ENCODE assay signal across 9 mouse cellular contexts in genomic region chr10:120872483-120872862, GRCm38 (mm10). TPM values are rescaled to one million over a fixed set of nuclear protein-coding genes. Genes with fewer than 3 reads are reported as not detected.
DNase-seq lines count a peak whose midpoint lies in the region; ATAC-seq and TF ChIP-seq lines count a peak whose summit lies in the region.
"Had no signal": no experiment of that assay in that cellular context is flagged by ENCODE, and none has a peak within 500 bp of the region (broad histone marks: within the 10 kb centered on the region; RNA-seq: fewer than 3 reads in every experiment).

No protein-coding gene starts in this region.

- intact Hi-C loops in gastrocnemius, adult 2 months (cut with DNase I): no loop called here
- intact Hi-C loops in gastrocnemius, postnatal 36 days (cut with DNase I): loop anchor here (10.0 kb wide), 1 partner anchor 288 kb away; no protein-coding TSS in a partner anchor

- H3K9me3 ChIP-seq in embryonic facial prominence, embryonic 15.5 days (replicated peaks): no peaks in the 10 kb centered on the region
- H3K9me3 ChIP-seq in hindbrain, embryonic 11.5 days (ENCODE audit: control insufficient read depth, low read length): no peaks in the 10 kb centered on the region
- no peaks in the 10 kb centered on the region for H3K9me3 ChIP-seq in midbrain, embryonic 11.5 days (ENCODE audit: control insufficient read depth, low read length)

- WGBS in embryonic facial prominence, embryonic 15.5 days: 8% methylated on average over 13 of the region's 13 CpGs
- 30% methylated on average over 13 of the region's 13 CpGs for WGBS in hindbrain, embryonic 11.5 days
- WGBS in midbrain, embryonic 11.5 days: 28% methylated on average over 13 of the region's 13 CpGs

- DNase-seq in gastrocnemius, adult 2 months: peak; percentile 31
- DNase-seq in gastrocnemius, postnatal 36 days: no peak
- DNase-seq in adrenal gland, postnatal 10 days: peak; percentile 67
- DNase-seq in hindbrain, embryonic 11.5 days (ENCODE audit: low spot score): peak; percentile 76
- peak; percentile 12 to 23 for DNase-seq in layer of hippocampus, postnatal 36 days
- peak; percentile 93 for DNase-seq in midbrain, embryonic 11.5 days (ENCODE audit: low spot score, missing footprints)
- peak; percentile 72 for DNase-seq in thymus, postnatal 4 days

- ATAC-seq in embryonic facial prominence, embryonic 15.5 days (ENCODE audit: insufficient number of reproducible peaks, low FRiP score, low TSS enrichment, low read depth): peak; percentile 51; the same call in 1 of the 2 replicates
- peak; percentile 75; the same call in 1 of the 2 replicates for ATAC-seq in hindbrain, embryonic 11.5 days (ENCODE audit: low FRiP score)
- peak; percentile 75 for ATAC-seq in midbrain, embryonic 11.5 days (ENCODE audit: low FRiP score)

- H3K4me2 ChIP-seq in embryonic facial prominence, embryonic 15.5 days (replicated peaks): peak overlapping the region; percentile 47
- no peak overlapping the region; the same call in 1 of the 2 replicates for H3K4me2 ChIP-seq in hindbrain, embryonic 11.5 days (replicated peaks; ENCODE audit: low read depth, low read length)
- peak overlapping the region; percentile 24; the same call in 1 of the 2 replicates for H3K4me2 ChIP-seq in midbrain, embryonic 11.5 days

- peak overlapping the region; percentile 50 for H3K4me3 ChIP-seq in gastrocnemius, adult 2 months
- H3K4me3 ChIP-seq in embryonic facial prominence, embryonic 15.5 days (replicated peaks): peak overlapping the region; percentile 28
- H3K4me3 ChIP-seq in hindbrain, embryonic 11.5 days (ENCODE audit: low read depth, low read length): no peak overlapping the region
- H3K4me3 ChIP-seq in midbrain, embryonic 11.5 days (ENCODE audit: low read depth, low read length): no peak overlapping the region

- H3K27me3 ChIP-seq in embryonic facial prominence, embryonic 15.5 days: no peaks in the 10 kb centered on the region
- no peaks in the 10 kb centered on the region for H3K27me3 ChIP-seq in hindbrain, embryonic 11.5 days (ENCODE audit: control insufficient read depth, insufficient read depth, low read length)
- no peaks in the 10 kb centered on the region for H3K27me3 ChIP-seq in midbrain, embryonic 11.5 days (ENCODE audit: control insufficient read depth, insufficient read depth, low read length)

- peak; percentile 78 for TF ChIP-seq CTCF in gastrocnemius, adult 2 months (IDR thresholded peaks at IDR 0.05)

- peaks cover 33% of the 10 kb centered on the region for H3K4me1 ChIP-seq in embryonic facial prominence, embryonic 15.5 days
- H3K4me1 ChIP-seq in hindbrain, embryonic 11.5 days (replicated peaks; ENCODE audit: control insufficient read depth, insufficient read depth, low read length): no peaks in the 10 kb centered on the region
- no peaks in the 10 kb centered on the region; the same call in 1 of the 2 replicates for H3K4me1 ChIP-seq in midbrain, embryonic 11.5 days (ENCODE audit: control insufficient read depth, insufficient read depth, low read length)

- no peak overlapping the region for H3K9ac ChIP-seq in embryonic facial prominence, embryonic 15.5 days
- no peak overlapping the region for H3K9ac ChIP-seq in hindbrain, embryonic 11.5 days (ENCODE audit: low read depth, low read length)
- H3K9ac ChIP-seq in midbrain, embryonic 11.5 days (ENCODE audit: low read length): no peak overlapping the region

- H3K27ac ChIP-seq in gastrocnemius, adult 2 months: no peak overlapping the region
- H3K27ac ChIP-seq in embryonic facial prominence, embryonic 15.5 days (replicated peaks): no peak overlapping the region
- H3K27ac ChIP-seq in hindbrain, embryonic 11.5 days (ENCODE audit: low read depth, low read length): no peak overlapping the region
- H3K27ac ChIP-seq in midbrain, embryonic 11.5 days (ENCODE audit: low read depth, low read length): no peak overlapping the region

- H3K36me3 ChIP-seq in embryonic facial prominence, embryonic 15.5 days: no peaks in the 10 kb centered on the region
- H3K36me3 ChIP-seq in hindbrain, embryonic 11.5 days (ENCODE audit: control insufficient read depth, insufficient read depth, low read length): no peaks in the 10 kb centered on the region
- no peaks in the 10 kb centered on the region for H3K36me3 ChIP-seq in midbrain, embryonic 11.5 days (ENCODE audit: control insufficient read depth, insufficient read depth, low read length)
- H3K36me3 ChIP-seq: G1E had no signal

RNA-seq across cellular contexts. Expression of gene Msrb3, which starts 26.4 kb away (rescaled TPM):
- total RNA-seq in gastrocnemius, adult 2 months (2021): 100 to 1,000 TPM; 111 to 116 TPM
- total RNA-seq in gastrocnemius, postnatal 36 days (2021): 100 to 1,000 TPM; 109 to 115 TPM
- 10 to 100 TPM; 34.2 to 38.0 TPM for total RNA-seq in adrenal gland, postnatal 10 days (2021)
- polyA plus RNA-seq in embryonic facial prominence, embryonic 15.5 days (2015; fragmentation: Nextera tagmentation; extraction: Ambion mirVana): 9.5 TPM in 2 replicates
- polyA plus RNA-seq in hindbrain, embryonic 11.5 days (2014; fragmentation: Nextera tagmentation; extraction: Ambion mirVana): 4.2 and 9.2 TPM in 2 replicates
- total RNA-seq in layer of hippocampus, postnatal 36 days (2021): 1 to 10 TPM; 3.4 to 4.6 TPM
- 3.9 and 4.6 TPM in 2 replicates for polyA plus RNA-seq in midbrain, embryonic 11.5 days (2014; fragmentation: Nextera tagmentation; extraction: Ambion mirVana)
- polyA plus RNA-seq: G1E had no signal

Comparison
In these comparisons a context has a peak if more than half of its experiments do, and no peak if none do; other contexts are left out.
1. DNase-seq: peak in gastrocnemius, adult 2 months (single experiment), adrenal gland, postnatal 10 days (single experiment), hindbrain, embryonic 11.5 days (single experiment), layer of hippocampus, postnatal 36 days (2 of 2), midbrain, embryonic 11.5 days (single experiment) and thymus, postnatal 4 days (single experiment); none in gastrocnemius, postnatal 36 days (0 of 2).
2. H3K4me3 ChIP-seq: peak in gastrocnemius, adult 2 months (single experiment) and embryonic facial prominence, embryonic 15.5 days (single experiment); none in hindbrain, embryonic 11.5 days (single experiment) and midbrain, embryonic 11.5 days (single experiment).
3. RNA of gene Msrb3, which starts 26.4 kb away (total RNA-seq): 111 to 116 TPM in gastrocnemius, adult 2 months, 109 to 115 TPM in gastrocnemius, postnatal 36 days and 34.2 to 38.0 TPM in adrenal gland, postnatal 10 days; 3.4 to 4.6 TPM in layer of hippocampus, postnatal 36 days; every median in the first group is over 4 times any median in the second.
4. Peak in every context shown above with its lines, with median percentiles within 50 percentile points of each other: ATAC-seq.